Mouse (Mus musculus): ENCODE measurements around the gene Lipt2. TPM values are rescaled to one million over a fixed set of nuclear protein-coding genes. Genes with fewer than 3 reads are reported as not detected.

Lipt2 gene
- polyA plus RNA-seq, 1 experiment from 2014 or later = 21.7 TPM

DNA sequence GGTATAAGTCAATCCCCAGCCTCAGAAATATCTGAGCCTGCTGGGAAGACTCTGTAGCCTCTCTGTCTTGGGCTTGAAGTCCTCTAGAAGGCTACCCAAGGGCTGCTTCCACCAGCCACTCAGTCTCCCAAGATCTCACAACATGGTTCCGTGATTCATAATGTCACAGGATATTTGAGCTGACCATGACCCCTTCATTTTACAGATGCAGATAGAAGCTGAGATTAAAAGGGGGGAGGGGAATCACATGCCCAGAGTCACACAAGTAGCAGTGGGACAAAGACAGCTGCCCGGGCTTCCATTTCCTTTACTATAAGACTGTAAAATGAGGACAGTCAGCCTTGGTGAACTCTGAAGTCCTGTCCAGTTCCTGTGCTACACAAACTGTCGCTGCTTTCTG is 22.5 kb downstream of the Lipt2 start:
- H3K4me3 ChIP-seq (ENCODE audit: low read length) = no peak overlapping the region
- WGBS = 56% methylated on average over 3 of the region's 3 CpGs
- no peak overlapping the region for H3K9ac ChIP-seq (replicated peaks; ENCODE audit: low read length)
- ATAC-seq (ENCODE audit: low FRiP score, low TSS enrichment) = no peak
- no peak overlapping the region for H3K4me2 ChIP-seq (replicated peaks; ENCODE audit: low read depth, low read length)
- no peaks in the 10 kb centered on the region for H3K36me3 ChIP-seq (ENCODE audit: insufficient read depth, low read length)
- peaks cover 34% of the 10 kb centered on the region for H3K27me3 ChIP-seq (ENCODE audit: insufficient read depth, low read length)
- H3K27ac ChIP-seq (ENCODE audit: low read length) = no peak overlapping the region
- H3K4me1 ChIP-seq (ENCODE audit: insufficient read depth, low read length) = peaks cover 13% of the 10 kb centered on the region
- no peaks in the 10 kb centered on the region for H3K9me3 ChIP-seq (ENCODE audit: low read length)

DNA sequence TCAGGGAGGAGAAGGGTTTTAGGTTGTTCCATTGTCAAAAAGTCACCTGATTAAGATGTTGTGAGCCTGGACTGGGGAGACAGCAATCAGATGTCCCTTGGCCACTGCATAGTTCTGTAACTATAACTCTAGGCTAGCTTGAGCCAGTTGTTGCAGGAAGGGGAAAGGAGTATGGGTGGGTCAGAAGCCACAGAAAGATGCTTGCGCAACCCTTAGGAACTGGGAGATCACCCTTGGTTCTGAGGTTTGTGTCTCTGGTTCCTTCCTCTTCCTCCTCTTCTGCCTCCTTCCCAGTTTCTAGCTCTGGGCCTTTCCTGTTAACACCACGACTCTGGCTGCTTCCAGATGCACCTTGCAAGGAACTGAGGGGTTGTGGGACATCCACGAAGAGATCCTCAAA is 23.3 kb downstream of the Lipt2 start:
- 84% methylated on average over 3 of the region's 3 CpGs for WGBS
- Histone ChIP-seq H3K9ac (replicated peaks; ENCODE audit: low read length) (no peak overlapping the region), H3K9me3 (ENCODE audit: low read length) (no peaks in the 10 kb centered on the region), H3K4me2 (replicated peaks; ENCODE audit: low read depth, low read length) (no peak overlapping the region), H3K27ac (ENCODE audit: low read length) (no peak overlapping the region), H3K4me1 (ENCODE audit: insufficient read depth, low read length) (peaks cover 13% of the 10 kb centered on the region), H3K27me3 (ENCODE audit: insufficient read depth, low read length) (peaks cover 28% of the 10 kb centered on the region), H3K4me3 (ENCODE audit: low read length) (no peak overlapping the region), H3K36me3 (ENCODE audit: insufficient read depth, low read length) (no peaks in the 10 kb centered on the region)
- ATAC-seq (ENCODE audit: low FRiP score, low TSS enrichment) = no peak

DNA sequence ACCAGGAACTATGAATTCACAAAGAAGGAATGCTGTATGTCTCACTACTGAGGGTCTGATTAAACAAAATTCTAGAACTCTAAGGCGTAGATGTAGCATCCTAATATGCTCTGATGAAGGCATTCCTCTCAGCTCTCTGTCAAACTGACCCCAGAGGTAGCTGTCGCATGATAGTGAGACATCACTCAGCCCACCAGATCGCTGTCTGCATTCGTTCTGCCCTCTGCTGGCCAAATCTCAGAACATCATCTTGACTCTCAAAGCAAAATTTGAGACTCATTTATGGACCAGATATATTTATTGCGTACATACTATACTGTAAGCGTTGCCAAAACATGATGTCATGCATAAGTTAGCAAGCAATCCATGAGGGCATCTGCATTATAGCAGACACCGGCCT is 28.5 kb downstream of the Lipt2 start:
- Histone ChIP-seq H3K9ac (replicated peaks; ENCODE audit: low read length) (no peak overlapping the region), H3K9me3 (ENCODE audit: low read length) (no peaks in the 10 kb centered on the region), H3K36me3 (ENCODE audit: insufficient read depth, low read length) (no peaks in the 10 kb centered on the region), H3K27me3 (ENCODE audit: insufficient read depth, low read length) (no peaks in the 10 kb centered on the region), H3K4me1 (ENCODE audit: insufficient read depth, low read length) (no peaks in the 10 kb centered on the region), H3K4me2 (replicated peaks; ENCODE audit: low read depth, low read length) (no peak overlapping the region), H3K4me3 (ENCODE audit: low read length) (no peak overlapping the region), H3K27ac (ENCODE audit: low read length) (no peak overlapping the region)
- no peak for ATAC-seq (ENCODE audit: low FRiP score, low TSS enrichment)
- WGBS = 18% methylated on average over 7 of the region's 7 CpGs

DNA sequence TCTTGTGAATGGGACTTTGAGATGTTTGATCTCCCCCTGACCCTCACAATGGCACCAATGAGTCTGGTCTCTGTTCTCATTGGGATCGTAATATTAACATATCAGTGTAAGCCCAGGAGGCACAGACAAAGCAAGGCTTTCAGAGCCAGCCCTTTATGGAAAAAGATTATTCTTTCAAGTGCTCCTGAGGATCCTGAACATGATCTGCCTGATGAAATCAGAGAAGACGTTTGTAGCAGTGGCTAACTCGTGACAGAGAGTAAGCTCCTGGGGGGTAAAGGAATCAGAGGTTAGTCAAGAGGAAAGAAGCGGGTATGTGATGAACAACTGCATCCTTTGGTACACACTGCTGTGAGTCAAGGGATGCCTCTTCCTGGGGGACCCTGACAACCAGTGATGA is 31.1 kb downstream of the Lipt2 start:
- no peaks in the 10 kb centered on the region for H3K27me3 ChIP-seq (ENCODE audit: insufficient read depth, low read length)
- H3K4me2 ChIP-seq (replicated peaks; ENCODE audit: low read depth, low read length) = no peak overlapping the region
- WGBS = 33% methylated on average over 4 of the region's 4 CpGs
- no peaks in the 10 kb centered on the region for H3K4me1 ChIP-seq (ENCODE audit: insufficient read depth, low read length)
- ATAC-seq (ENCODE audit: low FRiP score, low TSS enrichment) = no peak
- H3K36me3 ChIP-seq (ENCODE audit: insufficient read depth, low read length) = no peaks in the 10 kb centered on the region
- H3K9me3 ChIP-seq (ENCODE audit: low read length) = no peaks in the 10 kb centered on the region
- H3K9ac ChIP-seq (replicated peaks; ENCODE audit: low read length) = no peak overlapping the region
- no peak overlapping the region for H3K27ac ChIP-seq (ENCODE audit: low read length)
- no peak overlapping the region for H3K4me3 ChIP-seq (ENCODE audit: low read length)

DNA sequence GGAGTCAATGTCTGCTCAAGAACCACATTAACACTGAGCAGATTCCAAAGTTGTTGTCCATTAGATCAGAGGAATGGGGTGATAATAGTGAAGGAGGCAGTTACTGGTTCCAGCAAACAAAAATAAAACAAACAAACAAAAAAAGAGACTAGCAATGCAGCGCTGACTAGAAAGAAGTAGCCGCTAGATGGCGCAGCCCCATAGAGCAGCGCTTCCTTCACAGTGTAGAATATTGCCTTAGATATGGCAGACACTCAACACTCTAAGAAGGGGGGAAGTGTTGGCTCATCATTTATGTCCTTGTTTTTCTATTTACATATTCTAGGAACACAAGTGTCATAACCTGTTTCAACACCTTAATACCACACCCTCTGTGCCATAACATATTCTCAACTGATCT is 31.7 kb downstream of the Lipt2 start:
- no peaks in the 10 kb centered on the region for H3K4me1 ChIP-seq (ENCODE audit: insufficient read depth, low read length)
- no peaks in the 10 kb centered on the region for H3K36me3 ChIP-seq (ENCODE audit: insufficient read depth, low read length)
- no peak overlapping the region for H3K27ac ChIP-seq (ENCODE audit: low read length)
- H3K9me3 ChIP-seq (ENCODE audit: low read length) = no peaks in the 10 kb centered on the region
- no peak overlapping the region for H3K4me3 ChIP-seq (ENCODE audit: low read length)
- no peak overlapping the region for H3K4me2 ChIP-seq (replicated peaks; ENCODE audit: low read depth, low read length)
- H3K9ac ChIP-seq (replicated peaks; ENCODE audit: low read length) = no peak overlapping the region
- 0 out of 2 replicates have a peak, but pooled peaks have one; percentile 39 for ATAC-seq (ENCODE audit: low FRiP score, low TSS enrichment)
- no peaks in the 10 kb centered on the region for H3K27me3 ChIP-seq (ENCODE audit: insufficient read depth, low read length)
- WGBS = 3% methylated on average over 4 of the region's 4 CpGs

DNA sequence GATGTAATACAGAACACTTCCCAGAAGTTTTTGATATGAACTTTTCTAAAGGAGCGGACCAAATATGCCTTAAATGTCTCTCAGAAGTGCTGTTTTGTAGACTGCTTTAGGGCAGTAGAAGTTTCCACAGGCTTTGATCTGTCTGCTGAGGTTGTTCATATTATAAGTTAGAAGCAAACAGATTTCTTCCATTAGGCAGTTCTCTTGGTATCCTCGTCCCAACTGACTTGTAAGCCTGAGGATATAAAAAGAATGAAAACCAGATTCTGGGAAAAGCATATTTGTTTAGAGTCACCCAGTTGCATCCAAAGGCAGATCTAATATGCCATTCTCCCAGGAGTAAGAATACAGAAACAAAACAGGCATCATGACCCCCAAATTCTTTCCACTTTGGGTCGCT is 42.1 kb downstream of the Lipt2 start:
- H3K36me3 ChIP-seq (ENCODE audit: insufficient read depth, low read length) = no peaks in the 10 kb centered on the region
- H3K4me1 ChIP-seq (ENCODE audit: insufficient read depth, low read length) = no peaks in the 10 kb centered on the region
- ATAC-seq (ENCODE audit: low FRiP score, low TSS enrichment) = no peak
- WGBS = 87% methylated on average over 3 of the region's 3 CpGs
- H3K27ac ChIP-seq (ENCODE audit: low read length) = no peak overlapping the region
- H3K9me3 ChIP-seq (ENCODE audit: low read length) = no peaks in the 10 kb centered on the region
- H3K4me3 ChIP-seq (ENCODE audit: low read length) = no peak overlapping the region
- no peak overlapping the region for H3K9ac ChIP-seq (replicated peaks; ENCODE audit: low read length)
- H3K27me3 ChIP-seq (ENCODE audit: insufficient read depth, low read length) = no peaks in the 10 kb centered on the region
- no peak overlapping the region for H3K4me2 ChIP-seq (replicated peaks; ENCODE audit: low read depth, low read length)

DNA sequence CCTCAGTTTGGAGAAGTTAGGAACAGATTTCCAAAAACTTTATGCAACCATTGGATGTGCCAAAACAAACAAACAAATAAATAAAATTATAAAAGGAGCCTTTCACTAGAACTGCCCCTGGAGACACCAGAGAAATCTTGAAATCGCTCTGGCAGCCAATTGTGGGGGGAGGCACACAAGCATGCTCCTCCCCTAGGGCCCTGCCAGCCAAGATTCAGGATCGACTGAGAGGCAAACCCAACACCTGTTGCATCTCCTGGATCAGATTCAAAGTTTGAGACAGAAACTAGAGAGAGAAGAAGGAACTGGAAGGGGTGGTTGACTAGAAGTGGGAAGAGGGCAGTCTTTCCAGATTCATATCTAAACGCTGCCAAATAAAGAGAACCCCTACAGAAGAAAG is 44.5 kb downstream of the Lipt2 start:
- ATAC-seq (ENCODE audit: low FRiP score, low TSS enrichment) = no peak
- Histone ChIP-seq H3K27ac (ENCODE audit: low read length) (no peak overlapping the region), H3K27me3 (ENCODE audit: insufficient read depth, low read length) (no peaks in the 10 kb centered on the region), H3K9ac (replicated peaks; ENCODE audit: low read length) (no peak overlapping the region), H3K4me3 (ENCODE audit: low read length) (no peak overlapping the region), H3K9me3 (ENCODE audit: low read length) (no peaks in the 10 kb centered on the region), H3K4me1 (ENCODE audit: insufficient read depth, low read length) (no peaks in the 10 kb centered on the region), H3K4me2 (replicated peaks; ENCODE audit: low read depth, low read length) (no peak overlapping the region), H3K36me3 (ENCODE audit: insufficient read depth, low read length) (no peaks in the 10 kb centered on the region)
- 53% methylated on average over 3 of the region's 3 CpGs for WGBS

DNA sequence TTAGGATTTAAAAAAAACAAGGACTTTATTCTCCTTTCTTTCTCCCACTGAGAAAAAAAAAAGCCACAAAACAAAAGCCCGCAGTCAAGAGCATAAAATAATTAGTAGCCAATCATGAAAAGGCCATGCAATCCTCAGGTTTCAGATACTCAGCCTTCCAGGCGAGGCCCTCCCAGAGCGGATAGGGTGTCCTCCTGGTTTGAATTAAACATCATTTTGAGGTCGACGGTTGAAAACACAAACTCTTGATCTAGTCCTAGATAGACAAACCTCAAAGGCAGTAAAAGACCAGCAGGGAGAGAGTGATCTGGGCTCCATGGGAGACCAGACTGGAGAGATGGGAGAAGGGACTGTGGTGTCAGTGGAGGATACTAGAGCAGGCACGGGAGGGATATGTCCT is 45.8 kb downstream of the Lipt2 start:
- H3K27ac ChIP-seq (ENCODE audit: low read length) = no peak overlapping the region
- ATAC-seq (ENCODE audit: low FRiP score, low TSS enrichment) = no peak
- H3K27me3 ChIP-seq (ENCODE audit: insufficient read depth, low read length) = no peaks in the 10 kb centered on the region
- no peaks in the 10 kb centered on the region for H3K9me3 ChIP-seq (ENCODE audit: low read length)
- H3K36me3 ChIP-seq (ENCODE audit: insufficient read depth, low read length) = no peaks in the 10 kb centered on the region
- whole genome bisulfite sequencing = 40% methylated on average over 6 of the region's 6 CpGs
- no peaks in the 10 kb centered on the region for H3K4me1 ChIP-seq (ENCODE audit: insufficient read depth, low read length)
- no peak overlapping the region for H3K4me2 ChIP-seq (replicated peaks; ENCODE audit: low read depth, low read length)
- H3K4me3 ChIP-seq (ENCODE audit: low read length) = no peak overlapping the region
- no peak overlapping the region for H3K9ac ChIP-seq (replicated peaks; ENCODE audit: low read length)

DNA sequence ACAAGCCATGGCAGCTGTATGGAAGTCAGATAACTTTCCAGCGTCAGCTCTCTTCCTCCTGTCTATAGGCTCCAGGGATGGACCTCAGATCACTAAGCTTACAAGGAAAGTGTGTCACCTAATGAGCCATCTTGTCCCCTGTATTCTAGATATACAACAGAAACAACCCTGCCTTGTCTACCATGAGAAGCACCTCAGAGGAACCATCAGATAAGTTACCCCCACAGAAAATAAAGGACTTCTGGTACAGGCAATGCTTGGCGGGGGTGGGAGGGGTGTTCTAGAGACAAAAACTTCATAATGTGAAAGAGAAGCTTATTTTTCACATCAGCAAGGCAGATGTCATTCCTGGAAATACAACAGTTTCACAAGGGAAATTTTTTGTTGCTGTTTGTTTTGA is 47.1 kb downstream of the Lipt2 start:
- WGBS = 84% methylated on average over 2 of the region's 2 CpGs
- Histone ChIP-seq H3K27me3 (ENCODE audit: insufficient read depth, low read length) (no peaks in the 10 kb centered on the region), H3K4me2 (replicated peaks; ENCODE audit: low read depth, low read length) (no peak overlapping the region), H3K9ac (replicated peaks; ENCODE audit: low read length) (no peak overlapping the region), H3K4me3 (ENCODE audit: low read length) (no peak overlapping the region), H3K36me3 (ENCODE audit: insufficient read depth, low read length) (no peaks in the 10 kb centered on the region), H3K4me1 (ENCODE audit: insufficient read depth, low read length) (no peaks in the 10 kb centered on the region), H3K9me3 (ENCODE audit: low read length) (no peaks in the 10 kb centered on the region), H3K27ac (ENCODE audit: low read length) (no peak overlapping the region)
- no peak for ATAC-seq (ENCODE audit: low FRiP score, low TSS enrichment)

DNA sequence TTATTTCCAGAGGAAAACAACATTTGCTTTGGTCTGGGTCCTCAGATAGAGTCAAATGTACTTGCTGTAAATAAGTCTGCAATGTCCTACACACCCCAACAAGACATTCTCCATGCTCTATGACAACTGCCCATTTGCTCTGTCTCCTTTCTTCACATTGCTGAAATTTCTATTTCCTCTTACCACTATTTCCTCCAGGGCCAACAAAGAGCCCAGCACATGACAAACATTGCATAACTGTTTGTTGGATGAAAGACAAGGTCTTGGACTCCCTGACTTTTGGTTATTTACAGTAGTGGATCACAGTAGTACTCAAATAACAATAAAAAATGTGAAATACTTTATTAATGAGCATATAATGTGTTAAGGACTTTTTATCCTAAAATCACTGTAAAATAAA is 48.8 kb downstream of the Lipt2 start:
- no peak overlapping the region for H3K4me3 ChIP-seq (ENCODE audit: low read length)
- no peak for ATAC-seq (ENCODE audit: low FRiP score, low TSS enrichment)
- H3K4me1 ChIP-seq (ENCODE audit: insufficient read depth, low read length) = no peaks in the 10 kb centered on the region
- no peak overlapping the region for H3K27ac ChIP-seq (ENCODE audit: low read length)
- H3K36me3 ChIP-seq (ENCODE audit: insufficient read depth, low read length) = no peaks in the 10 kb centered on the region
- H3K27me3 ChIP-seq (ENCODE audit: insufficient read depth, low read length) = no peaks in the 10 kb centered on the region
- H3K9ac ChIP-seq (replicated peaks; ENCODE audit: low read length) = no peak overlapping the region
- H3K9me3 ChIP-seq (ENCODE audit: low read length) = no peaks in the 10 kb centered on the region
- H3K4me2 ChIP-seq (replicated peaks; ENCODE audit: low read depth, low read length) = no peak overlapping the region
